Mouse (Mus musculus): ENCODE measurements around the gene Slc12a4.

GRCm38 (mm10) chr8:105933762-105934161, 32.1 kb downstream of the Slc12a4 start, which contains the start of gene Ctrl:
- TF ChIP-seq CTCF (IDR thresholded peaks at IDR 0.05) (no peak), POLR2A (IDR thresholded peaks at IDR 0.05; ENCODE audit: insufficient read depth, low read depth, low read length) (no peak), EP300 (IDR thresholded peaks at IDR 0.05; ENCODE audit: insufficient read depth, low read depth, low read length) (no peak)
